Mouse (Mus musculus): Measurements from ENCODE around the gene Psd4. TPM values are rescaled to one million over a fixed set of nuclear protein-coding genes. Genes with fewer than 3 reads are reported as not detected.

Psd4 gene
- polyA plus RNA-seq, 1 experiment from 2014 or later = 5.4 TPM

DNA sequence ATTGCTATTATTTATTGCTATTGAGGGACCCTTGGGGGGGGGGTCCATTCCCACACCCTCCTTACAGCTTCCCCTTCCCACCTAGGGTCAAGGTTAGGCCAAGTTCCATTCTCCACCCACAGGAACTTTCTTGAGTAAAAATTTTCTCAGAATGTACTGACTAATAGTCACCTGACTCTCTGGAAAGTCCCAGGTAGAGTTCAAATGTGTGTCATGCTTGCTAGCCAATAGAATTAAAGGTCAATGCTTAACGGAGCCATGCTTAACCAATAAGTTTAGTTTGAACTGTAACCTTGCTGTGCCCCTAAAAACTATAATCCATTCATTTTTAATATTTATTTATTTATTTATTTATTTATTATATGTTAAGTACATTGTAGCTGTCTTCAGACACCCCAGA, 8.0 kb upstream of the Psd4 start:
- Histone ChIP-seq H3K9ac (no peak overlapping the region), H3K27ac (replicated peaks) (no peak overlapping the region), H3K27me3 (no peaks in the 10 kb centered on the region), H3K4me3 (replicated peaks) (no peak overlapping the region), H3K4me2 (replicated peaks) (no peak overlapping the region), H3K9me3 (replicated peaks) (no peaks in the 10 kb centered on the region), H3K4me1 (no peaks in the 10 kb centered on the region), H3K36me3 (no peaks in the 10 kb centered on the region)
- ATAC-seq (ENCODE audit: insufficient number of reproducible peaks, low FRiP score, low TSS enrichment, low read depth) = no peak
- 97% methylated on average over 1 of the region's 1 CpGs for WGBS

DNA sequence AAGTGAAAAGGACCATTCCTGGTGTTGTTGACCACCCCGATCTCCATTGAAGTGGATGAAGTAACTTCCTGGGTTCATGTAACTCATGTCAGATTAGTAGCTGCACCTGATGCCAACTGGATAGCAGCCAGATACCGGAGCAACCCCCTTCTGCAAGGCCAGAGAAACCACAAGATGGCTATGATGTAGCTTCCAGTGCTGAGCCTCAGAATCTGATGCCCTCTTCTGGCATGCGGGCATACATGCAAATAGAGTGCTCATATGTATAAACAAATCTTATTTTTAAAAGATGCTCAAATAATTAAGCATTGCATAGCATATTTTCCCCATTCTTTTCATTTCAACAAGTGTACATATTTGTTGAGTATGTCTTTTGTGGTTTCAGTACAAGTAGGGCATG, 3.6 kb upstream of the Psd4 start:
- Histone ChIP-seq H3K27me3 (no peaks in the 10 kb centered on the region), H3K9me3 (replicated peaks) (no peaks in the 10 kb centered on the region), H3K36me3 (no peaks in the 10 kb centered on the region), H3K4me2 (replicated peaks) (no peak overlapping the region), H3K4me3 (replicated peaks) (no peak overlapping the region), H3K27ac (replicated peaks) (no peak overlapping the region), H3K4me1 (peaks cover 9% of the 10 kb centered on the region), H3K9ac (no peak overlapping the region)
- no peak for ATAC-seq (ENCODE audit: insufficient number of reproducible peaks, low FRiP score, low TSS enrichment, low read depth)
- 66% methylated on average over 3 of the region's 3 CpGs for WGBS

DNA sequence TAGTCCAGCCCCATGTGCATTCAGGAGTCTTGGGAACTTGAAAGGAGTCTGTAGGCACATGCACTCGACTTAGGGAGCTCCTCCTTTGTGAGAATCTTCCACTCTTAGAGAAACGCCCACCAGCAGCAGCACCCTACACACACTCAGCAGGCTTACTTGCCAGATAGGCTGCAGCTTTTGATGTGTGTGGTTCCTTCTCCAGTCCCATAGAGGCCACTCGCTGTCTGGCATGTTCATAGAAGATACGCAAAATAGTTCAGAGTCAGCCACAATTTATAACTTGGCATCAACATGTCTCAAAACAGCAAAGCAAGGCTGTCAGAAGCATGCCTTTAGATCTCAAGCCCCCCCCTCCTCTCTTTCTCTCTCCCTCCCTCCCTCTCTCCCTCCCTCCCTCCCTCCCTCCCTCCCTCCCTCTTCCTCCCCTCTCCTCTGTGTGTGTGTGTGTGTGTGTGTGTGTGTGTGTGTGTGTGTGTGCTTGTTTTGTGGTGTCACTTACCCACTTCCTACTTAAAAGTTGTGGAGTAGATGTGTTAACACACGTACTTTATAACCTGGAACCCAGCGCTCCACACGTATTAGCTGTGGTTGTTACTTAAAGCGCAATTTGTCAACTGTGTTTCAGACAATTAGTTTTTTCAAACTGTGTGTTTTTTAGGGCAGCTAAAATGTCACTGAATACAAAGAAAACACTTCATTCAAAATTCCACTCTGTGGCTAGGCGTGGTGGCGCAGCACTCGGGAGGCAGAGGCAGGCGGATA, 985 bp upstream of the Psd4 start:
- H3K27me3 ChIP-seq = no peaks in the 10 kb centered on the region
- WGBS = 62% methylated on average over 12 of the region's 12 CpGs

DNA sequence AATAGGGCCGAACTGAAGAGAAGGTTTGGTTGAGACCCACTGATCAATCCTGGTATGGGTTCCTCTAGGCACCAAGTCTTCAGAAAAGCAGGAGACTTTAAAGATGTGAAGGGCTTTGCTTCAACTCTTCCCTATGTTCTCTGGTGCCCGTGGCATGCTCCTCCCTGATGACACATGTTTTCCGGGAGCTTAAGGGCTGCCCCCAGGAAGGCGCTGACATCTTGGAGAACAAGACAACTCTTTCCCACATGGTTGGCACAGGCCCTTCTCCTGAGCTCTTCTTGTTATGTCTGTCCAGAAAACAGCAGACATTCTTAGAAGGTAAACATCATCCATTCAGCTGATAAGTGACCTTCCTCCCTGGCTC, 498 bp downstream of the Psd4 start:
- Histone ChIP-seq H3K4me1 (peaks cover 9% of the 10 kb centered on the region), H3K27ac (replicated peaks) (peak overlapping the region; percentile 55), H3K36me3 (no peaks in the 10 kb centered on the region), H3K9ac (0 out of 2 replicates have a peak overlapping the region, but pooled peaks have one; percentile 18), H3K4me3 (replicated peaks) (peak overlapping the region; percentile 42), H3K9me3 (replicated peaks) (no peaks in the 10 kb centered on the region), H3K27me3 (no peaks in the 10 kb centered on the region), H3K4me2 (replicated peaks) (peak overlapping the region; percentile 75)
- 55% methylated on average over 4 of the region's 4 CpGs for WGBS
- ATAC-seq (ENCODE audit: insufficient number of reproducible peaks, low FRiP score, low TSS enrichment, low read depth) = no peak

More for the DNA sequence above, 985 bp upstream of the Psd4 start:
- no peak for ATAC-seq (ENCODE audit: insufficient number of reproducible peaks, low FRiP score, low TSS enrichment, low read depth)
- no peak overlapping the region for H3K27ac ChIP-seq (replicated peaks)
- H3K4me2 ChIP-seq (replicated peaks) = no peak overlapping the region
- H3K9me3 ChIP-seq (replicated peaks) = no peaks in the 10 kb centered on the region
- H3K36me3 ChIP-seq = no peaks in the 10 kb centered on the region
- no peak overlapping the region for H3K4me3 ChIP-seq (replicated peaks)
- H3K4me1 ChIP-seq = peaks cover 9% of the 10 kb centered on the region
- no peak overlapping the region for H3K9ac ChIP-seq

DNA sequence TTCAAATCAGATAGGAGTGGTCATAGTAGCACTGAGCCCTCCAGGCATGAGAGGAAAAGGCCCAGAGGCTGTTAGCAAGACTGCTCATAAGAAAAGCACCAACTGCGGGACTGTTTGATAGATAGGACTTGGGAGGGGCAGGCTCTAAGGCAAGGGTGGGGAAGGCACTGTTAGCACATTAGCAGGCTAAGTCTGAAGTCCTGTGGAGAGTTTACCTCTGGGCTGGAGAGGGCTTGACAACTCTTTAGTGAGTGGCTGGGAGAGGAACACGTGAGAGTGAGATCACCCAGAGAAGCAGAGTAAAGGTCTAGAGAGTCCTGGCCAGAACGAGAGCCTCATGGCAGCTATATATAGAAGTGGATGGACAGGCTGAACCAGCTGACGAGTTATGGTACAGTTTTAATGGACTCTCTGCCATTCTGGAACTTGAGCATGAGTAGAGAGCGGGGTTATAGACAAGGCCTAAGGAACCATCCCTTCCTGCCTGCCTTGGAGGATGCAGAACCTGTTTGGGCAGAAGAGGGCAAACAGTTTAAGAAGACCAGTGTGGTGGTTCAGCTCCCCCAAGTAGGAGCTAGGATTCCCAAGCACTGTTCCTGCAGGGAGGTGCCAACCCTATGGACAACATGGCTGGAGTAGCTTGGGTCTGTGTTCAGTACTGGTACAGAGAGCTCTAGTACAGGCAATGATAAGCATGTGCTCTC, 11.5 kb downstream of the Psd4 start:
- 73% methylated on average over 5 of the region's 5 CpGs for WGBS
- H3K9me3 ChIP-seq (replicated peaks) = no peaks in the 10 kb centered on the region
- H3K27me3 ChIP-seq = no peaks in the 10 kb centered on the region
- no peak overlapping the region for H3K9ac ChIP-seq
- no peaks in the 10 kb centered on the region for H3K36me3 ChIP-seq
- H3K4me1 ChIP-seq = no peaks in the 10 kb centered on the region
- no peak overlapping the region for H3K27ac ChIP-seq (replicated peaks)
- H3K4me3 ChIP-seq (replicated peaks) = no peak overlapping the region
- no peak overlapping the region for H3K4me2 ChIP-seq (replicated peaks)
- no peak for ATAC-seq (ENCODE audit: insufficient number of reproducible peaks, low FRiP score, low TSS enrichment, low read depth)

DNA sequence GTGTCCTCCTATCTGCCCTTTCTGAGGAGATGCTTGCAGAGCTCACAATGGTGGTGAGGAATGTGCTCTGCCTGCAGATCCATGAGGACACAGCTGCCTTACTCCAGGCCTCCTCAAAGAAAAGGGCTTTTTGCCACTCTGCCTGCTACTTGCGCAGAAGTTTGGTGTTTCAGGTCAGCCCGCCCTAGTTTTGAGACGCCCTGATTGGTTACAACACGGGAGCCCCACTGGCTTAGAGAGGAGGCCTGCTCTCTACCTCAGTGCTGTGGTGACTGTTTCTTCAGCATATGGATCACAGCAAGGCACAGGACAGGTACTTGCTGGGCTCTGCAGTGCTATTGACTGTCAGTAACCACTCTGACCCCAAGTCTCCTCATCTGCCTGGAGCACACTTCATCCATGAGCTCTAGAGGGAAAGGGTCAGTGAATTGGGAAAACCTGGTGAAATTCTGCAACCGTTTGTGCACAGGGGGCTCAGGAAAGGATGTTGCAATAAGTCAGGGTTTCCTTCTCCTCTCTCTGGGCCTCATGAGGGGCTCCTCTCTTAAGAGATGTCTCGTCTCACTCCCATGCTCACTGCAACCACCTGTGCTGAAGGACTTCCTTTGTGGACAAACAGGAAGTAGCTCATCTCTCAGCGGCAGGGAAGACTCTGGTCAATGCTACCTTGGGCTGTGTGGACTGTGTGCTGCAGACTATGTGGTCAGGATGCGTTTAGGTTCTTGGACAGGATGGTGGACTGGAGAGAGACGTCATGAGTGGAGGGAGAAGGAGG, 15.3 kb downstream of the Psd4 start:
- no peak overlapping the region for H3K27ac ChIP-seq (replicated peaks)
- no peaks in the 10 kb centered on the region for H3K36me3 ChIP-seq
- H3K9ac ChIP-seq = no peak overlapping the region
- 66% methylated on average over 9 of the region's 9 CpGs for WGBS
- 0 out of 2 replicates have a peak, but pooled peaks cover 3% of the 10 kb centered on the region for H3K4me1 ChIP-seq
- no peak overlapping the region for H3K4me2 ChIP-seq (replicated peaks)
- H3K27me3 ChIP-seq = no peaks in the 10 kb centered on the region
- no peak overlapping the region for H3K4me3 ChIP-seq (replicated peaks)
- ATAC-seq (ENCODE audit: insufficient number of reproducible peaks, low FRiP score, low TSS enrichment, low read depth) = no peak
- no peaks in the 10 kb centered on the region for H3K9me3 ChIP-seq (replicated peaks)

DNA sequence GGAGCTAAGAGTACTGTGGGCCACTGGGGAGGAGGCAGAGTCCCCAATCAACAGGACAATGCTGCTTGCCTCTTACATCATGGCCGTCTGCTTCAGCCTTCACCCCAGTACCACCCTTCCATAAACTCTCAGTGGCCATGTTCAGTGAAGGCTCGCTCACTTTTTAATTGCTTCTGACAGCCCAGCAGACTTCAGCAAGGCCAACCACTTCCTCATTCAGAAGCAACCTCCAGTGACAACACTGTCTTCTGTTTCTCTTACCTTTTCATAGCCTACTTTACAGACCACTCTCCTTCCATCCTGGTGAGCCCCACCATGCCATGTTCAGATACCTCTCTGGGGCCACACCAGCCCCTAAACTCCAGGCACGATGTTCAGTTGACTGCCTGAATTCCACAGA, 16.3 kb downstream of the Psd4 start:
- Histone ChIP-seq H3K4me3 (replicated peaks) (no peak overlapping the region), H3K4me2 (replicated peaks) (no peak overlapping the region), H3K9ac (no peak overlapping the region), H3K36me3 (no peaks in the 10 kb centered on the region), H3K4me1 (0 out of 2 replicates have a peak, but pooled peaks cover 3% of the 10 kb centered on the region), H3K9me3 (replicated peaks) (no peaks in the 10 kb centered on the region), H3K27me3 (no peaks in the 10 kb centered on the region), H3K27ac (replicated peaks) (no peak overlapping the region)
- 66% methylated on average over 3 of the region's 3 CpGs for WGBS
- ATAC-seq (ENCODE audit: insufficient number of reproducible peaks, low FRiP score, low TSS enrichment, low read depth) = no peak

DNA sequence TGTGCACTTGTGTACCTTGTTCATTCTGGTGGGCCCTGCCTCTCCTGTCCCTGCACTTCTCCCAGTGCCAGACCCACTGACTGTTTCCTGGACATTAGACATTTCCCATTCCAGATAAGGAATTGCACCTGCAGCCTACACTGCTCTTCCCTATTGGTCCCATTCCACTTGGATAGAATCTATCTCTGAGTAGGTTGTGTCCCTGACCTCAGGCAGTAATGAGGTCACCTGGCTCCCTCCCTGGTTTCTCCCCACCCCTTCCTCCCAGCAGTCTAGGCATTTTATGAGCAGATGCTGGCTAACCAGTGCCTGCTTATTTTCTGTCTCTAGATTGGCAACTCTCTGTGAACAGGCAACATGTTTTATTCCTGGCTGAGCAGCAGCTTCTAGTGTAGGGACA, 17.0 kb downstream of the Psd4 start:
- Histone ChIP-seq H3K9ac (no peak overlapping the region), H3K4me3 (replicated peaks) (no peak overlapping the region), H3K9me3 (replicated peaks) (no peaks in the 10 kb centered on the region), H3K27ac (replicated peaks) (no peak overlapping the region), H3K36me3 (no peaks in the 10 kb centered on the region), H3K4me2 (replicated peaks) (no peak overlapping the region), H3K4me1 (0 out of 2 replicates have a peak, but pooled peaks cover 3% of the 10 kb centered on the region), H3K27me3 (no peaks in the 10 kb centered on the region)
- ATAC-seq (ENCODE audit: insufficient number of reproducible peaks, low FRiP score, low TSS enrichment, low read depth) = no peak

DNA sequence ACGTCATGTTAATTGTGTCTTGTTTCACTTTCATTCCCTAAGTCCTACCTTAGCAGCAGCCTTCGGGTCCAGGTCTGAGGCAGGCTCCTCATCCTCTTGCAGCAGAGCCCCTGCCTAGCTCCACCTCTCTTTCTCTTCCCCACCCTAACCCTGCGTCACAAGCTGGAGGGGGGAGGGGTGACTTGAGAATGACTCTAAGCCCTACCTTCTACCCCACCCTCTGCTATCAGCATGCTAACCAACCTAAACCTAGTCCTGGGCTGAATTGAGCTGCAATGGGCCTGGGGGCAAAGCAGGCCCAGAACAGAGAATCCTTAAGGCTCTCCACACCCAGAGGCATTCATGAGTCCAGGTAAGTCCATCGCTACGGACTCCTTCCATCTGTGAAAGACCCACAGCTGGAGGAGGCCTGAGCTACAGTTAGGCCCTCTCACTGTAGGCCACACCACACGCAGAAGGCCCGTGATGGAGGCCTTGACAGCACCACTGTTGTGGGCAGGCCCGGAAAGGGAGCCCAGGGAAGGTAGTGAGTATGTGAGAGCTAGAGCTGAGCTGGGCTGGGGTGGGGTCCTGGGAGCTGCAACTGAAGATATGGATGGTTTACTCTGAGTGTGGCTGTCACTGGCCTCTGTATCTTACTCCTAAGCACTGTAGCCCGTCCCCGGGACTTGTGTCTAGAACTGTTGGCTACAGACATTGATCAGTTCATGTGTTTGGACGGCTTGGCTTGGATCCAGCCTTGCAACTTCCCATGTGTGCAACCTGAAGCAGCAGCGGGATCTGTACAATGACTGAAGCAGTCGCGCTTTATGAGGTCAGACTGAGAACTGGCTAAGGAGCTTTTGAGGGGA, 18.0 kb downstream of the Psd4 start:
- H3K4me3 ChIP-seq (replicated peaks) = no peak overlapping the region
- no peak overlapping the region for H3K4me2 ChIP-seq (replicated peaks)
- WGBS = 70% methylated on average over 14 of the region's 14 CpGs
- H3K4me1 ChIP-seq = 0 out of 2 replicates have a peak, but pooled peaks cover 3% of the 10 kb centered on the region
- H3K27ac ChIP-seq (replicated peaks) = no peak overlapping the region
- no peaks in the 10 kb centered on the region for H3K36me3 ChIP-seq
- H3K27me3 ChIP-seq = no peaks in the 10 kb centered on the region
- ATAC-seq (ENCODE audit: insufficient number of reproducible peaks, low FRiP score, low TSS enrichment, low read depth) = peak; percentile 45
- no peaks in the 10 kb centered on the region for H3K9me3 ChIP-seq (replicated peaks)
- H3K9ac ChIP-seq = no peak overlapping the region

DNA sequence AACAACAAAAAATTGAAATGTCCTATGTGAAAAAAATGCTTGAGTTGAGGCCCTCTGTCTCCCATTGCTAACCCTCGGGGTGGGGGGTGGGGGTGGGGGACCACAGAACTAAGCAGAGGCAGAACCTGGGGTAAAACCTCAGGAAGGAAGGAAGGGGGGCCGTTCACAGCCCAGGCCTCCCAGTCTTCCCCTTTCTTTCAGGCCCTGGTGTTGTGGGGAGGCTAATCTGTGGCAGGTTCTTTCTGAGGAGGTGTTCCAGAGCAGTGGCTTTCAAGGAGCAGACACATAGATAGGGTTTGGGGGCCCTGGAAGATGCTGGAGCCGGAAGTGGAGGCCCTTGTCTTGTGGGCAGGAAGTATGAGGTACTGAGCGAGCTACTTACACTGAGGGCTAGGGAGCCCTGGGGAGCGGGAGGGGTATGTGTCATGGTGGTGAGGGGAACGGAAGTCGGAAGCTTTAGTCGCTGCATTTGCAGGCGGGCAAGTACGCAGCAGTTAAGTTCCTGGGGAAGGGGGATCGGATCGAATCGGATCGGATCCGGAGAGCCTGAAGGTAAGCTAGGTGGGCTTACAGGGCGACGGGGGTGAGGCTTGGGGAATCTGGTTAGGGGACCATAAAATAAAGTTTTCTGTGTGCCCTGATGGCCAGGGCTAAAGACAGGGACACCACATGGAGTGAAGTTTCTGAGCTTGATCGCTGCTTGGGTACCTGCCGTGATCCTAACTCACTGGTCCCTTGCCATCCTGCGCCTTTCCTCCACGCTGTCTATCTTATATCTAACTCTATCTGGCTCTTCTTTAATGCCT, 19.0 kb downstream of the Psd4 start:
- 0 out of 2 replicates have a peak, but pooled peaks cover 3% of the 10 kb centered on the region for H3K4me1 ChIP-seq
- ATAC-seq (ENCODE audit: insufficient number of reproducible peaks, low FRiP score, low TSS enrichment, low read depth) = no peak

More for the DNA sequence above, 19.0 kb downstream of the Psd4 start:
- H3K27me3 ChIP-seq = no peaks in the 10 kb centered on the region
- H3K27ac ChIP-seq (replicated peaks) = no peak overlapping the region
- no peak overlapping the region for H3K4me3 ChIP-seq (replicated peaks)
- H3K9me3 ChIP-seq (replicated peaks) = no peaks in the 10 kb centered on the region
- no peaks in the 10 kb centered on the region for H3K36me3 ChIP-seq
- H3K4me2 ChIP-seq (replicated peaks) = no peak overlapping the region
- 85% methylated on average over 21 of the region's 21 CpGs for WGBS
- H3K9ac ChIP-seq = no peak overlapping the region

Data from embryonic facial prominence, embryonic 15.5 days (tissue).